Mouse (Mus musculus) heart, adult 2 months (tissue): ENCODE measurements around the gene Ssh2.

Experiments
- CTCF ChIP-seq: fragments of 200-600 bp; IDR thresholded peaks from 2 replicates; pipeline ENCODE4 v1.8.1; 2022; ENCODE audit warnings: antibody characterized with exemption, mild to moderate bottlenecking, moderate library complexity
- EP300 ChIP-seq: fragments of 200-500 bp; IDR thresholded peaks from 2 replicates; pipeline ENCODE4 v1.6.1; 2011; ENCODE audit warnings: low read depth, low read length, control low read depth; ENCODE audit not compliant: insufficient read depth
- POLR2A ChIP-seq: fragments of 200-500 bp; IDR thresholded peaks from 2 replicates; pipeline ENCODE4 v1.6.1; 2011; ENCODE audit warnings: mild to moderate bottlenecking, low read depth, low read length, control low read depth; ENCODE audit not compliant: insufficient read depth

GRCm38 (mm10) chr11:77267401-77267800 lies 51.3 kb downstream of the Ssh2 start:
- TF ChIP-seq CTCF, result no peak
- no peak for TF ChIP-seq POLR2A
- no peak for TF ChIP-seq EP300
